Mouse (Mus musculus): Measurements from ENCODE around the gene Ccl17. TPM values are rescaled to one million over a fixed set of nuclear protein-coding genes. Genes with fewer than 3 reads are reported as not detected.
"Not testable (repeated sequence)": the region's sequence is repeated elsewhere in the genome, so short reads cannot be mapped to it uniquely, and the experiment has no call there.

Gene Ccl17
- polyA plus RNA-seq, 1 experiment from 2014 or later: 0.30 TPM

DNA sequence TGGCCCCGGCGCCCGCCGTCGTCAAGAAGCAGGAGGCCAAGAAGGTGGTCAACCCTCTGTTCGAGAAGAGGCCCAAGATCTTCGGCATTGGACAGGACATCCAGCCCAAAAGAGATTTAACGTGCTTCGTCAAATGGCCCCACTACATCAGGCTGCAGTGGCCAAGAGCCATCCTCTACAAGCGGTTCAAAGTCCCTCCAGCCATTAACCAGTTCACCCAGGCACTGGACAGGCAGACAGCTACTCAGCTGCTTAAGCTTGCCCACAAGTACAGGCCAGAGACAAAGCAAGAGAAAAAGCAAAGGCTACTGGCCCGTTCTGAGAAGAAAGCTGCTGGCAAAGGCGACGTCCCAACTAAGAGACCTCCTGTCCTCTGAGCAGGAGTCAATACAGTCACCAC lies 25.5 kb downstream of the Ccl17 start:
- peaks cover 16% of the 10 kb centered on the region for H3K4me1 ChIP-seq (ENCODE audit: control insufficient read depth, insufficient read depth, low read length)
- not testable (repeated sequence) for H3K4me3 ChIP-seq (replicated peaks; ENCODE audit: low read length); ATAC-seq (ENCODE audit: insufficient read depth, low FRiP score); H3K27me3 ChIP-seq (ENCODE audit: control insufficient read depth, insufficient read depth, low read length); H3K27ac ChIP-seq (ENCODE audit: low read length); H3K9ac ChIP-seq (ENCODE audit: low read length); H3K36me3 ChIP-seq (ENCODE audit: control insufficient read depth, insufficient read depth, low read length); H3K9me3 ChIP-seq (replicated peaks; ENCODE audit: control insufficient read depth, low read length); H3K4me2 ChIP-seq (ENCODE audit: low read depth, low read length)
- 95% methylated on average over 13 of the region's 13 CpGs for WGBS

DNA sequence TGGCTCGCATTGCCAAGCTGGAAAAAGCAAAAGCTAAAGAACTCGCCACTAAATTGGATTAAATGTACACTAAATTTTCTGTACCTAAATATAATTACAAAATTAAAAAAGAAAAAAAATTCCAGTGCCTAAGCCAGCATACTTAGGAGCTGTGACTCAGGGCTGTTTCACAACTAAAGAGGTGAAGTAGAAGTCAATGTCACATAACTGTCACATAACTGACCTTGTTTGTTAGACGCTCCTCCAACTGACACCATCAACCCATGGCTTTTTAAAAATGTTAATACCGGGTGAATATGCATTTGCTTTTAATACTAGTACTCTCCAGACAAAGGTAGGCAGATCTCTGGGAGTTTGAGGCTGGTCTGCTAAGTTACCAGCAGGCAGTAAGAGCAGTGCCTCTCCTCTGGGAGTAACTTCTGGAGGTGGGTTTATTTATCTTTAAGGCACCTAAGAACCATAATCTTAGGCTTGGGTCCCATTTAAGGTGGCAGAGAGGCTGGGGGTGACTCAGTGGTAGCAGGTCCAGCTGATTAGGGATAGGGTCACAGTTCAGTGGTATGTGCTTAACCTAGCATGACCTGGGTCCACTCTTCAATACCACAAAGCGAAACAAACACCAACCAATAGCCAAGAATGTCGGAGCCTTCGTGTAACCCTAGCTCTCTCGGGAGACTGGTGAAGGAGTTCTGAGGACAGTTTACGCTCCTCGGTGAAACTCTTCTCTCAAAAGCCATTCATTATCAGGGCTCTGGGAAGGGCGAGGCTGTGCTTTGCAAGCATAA lies 26.4 kb downstream of the Ccl17 start:
- H3K9ac ChIP-seq (ENCODE audit: low read length): peak overlapping the region; percentile 98
- peaks cover 2% of the 10 kb centered on the region; the same call in 1 of the 2 replicates for H3K36me3 ChIP-seq (ENCODE audit: control insufficient read depth, insufficient read depth, low read length)
- no peaks in the 10 kb centered on the region for H3K27me3 ChIP-seq (ENCODE audit: control insufficient read depth, insufficient read depth, low read length)
- H3K4me2 ChIP-seq (ENCODE audit: low read depth, low read length): peak overlapping the region; percentile 90
- peak overlapping the region; percentile 98 for H3K4me3 ChIP-seq (replicated peaks; ENCODE audit: low read length)
- peaks cover 16% of the 10 kb centered on the region for H3K4me1 ChIP-seq (ENCODE audit: control insufficient read depth, insufficient read depth, low read length)
- 52% methylated on average over 11 of the region's 11 CpGs for WGBS
- no peaks in the 10 kb centered on the region for H3K9me3 ChIP-seq (replicated peaks; ENCODE audit: control insufficient read depth, low read length)
- H3K27ac ChIP-seq (ENCODE audit: low read length): no peak overlapping the region
- ATAC-seq (ENCODE audit: insufficient read depth, low FRiP score): no peak

DNA sequence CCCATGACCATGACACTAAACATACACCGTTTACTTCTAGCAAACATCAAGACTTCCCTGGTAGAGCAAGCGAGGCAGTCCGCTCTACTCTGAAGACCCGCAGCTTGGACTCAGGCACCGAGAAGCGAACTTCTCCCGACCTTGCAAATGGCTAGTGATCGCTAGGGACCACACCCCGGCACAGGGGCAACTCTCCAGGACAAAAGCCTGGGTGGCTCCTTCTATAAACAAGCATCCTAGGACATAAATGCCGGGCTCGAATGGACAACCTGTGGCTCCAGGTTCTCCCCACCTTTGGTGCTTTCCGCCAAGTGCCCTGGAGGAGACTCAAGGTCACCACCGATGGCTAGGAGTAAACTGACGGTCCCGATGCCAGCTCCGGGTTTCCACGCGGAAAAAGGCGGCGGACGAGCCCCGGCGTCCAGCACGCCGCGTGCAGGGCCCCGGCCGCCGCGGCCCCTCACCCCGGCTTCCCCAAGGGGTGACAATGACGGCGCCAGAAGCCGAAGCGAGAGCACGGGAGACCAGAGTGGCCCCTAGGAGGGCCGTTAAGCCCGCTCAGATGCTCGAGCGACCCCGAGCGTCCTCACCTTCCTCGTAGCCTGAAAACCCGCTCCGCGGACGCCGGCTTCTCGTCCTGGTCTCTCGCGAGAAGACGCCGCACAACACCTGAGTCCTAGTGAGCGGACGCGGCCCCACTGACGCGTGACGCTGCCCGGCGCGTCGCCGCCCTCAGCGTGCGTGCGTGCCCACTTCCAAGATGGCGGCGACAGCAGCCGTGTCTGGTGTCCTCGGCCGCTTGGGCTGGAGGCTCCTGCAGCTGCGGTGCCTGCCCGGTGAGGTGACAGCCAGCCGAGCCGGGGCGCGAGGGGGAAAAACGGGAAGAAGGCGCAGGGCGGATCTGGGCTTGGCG lies 27.7 kb downstream of the Ccl17 start, which contains the start of the genes Coq9 and Ciapin1:
Coq9 (plus strand) TSS at position 660 of the 913 bp plus-strand sequence.
Ciapin1 (minus strand) TSS at position 697 of the 913 bp plus-strand sequence.
- H3K36me3 ChIP-seq (ENCODE audit: control insufficient read depth, insufficient read depth, low read length): no peaks in the 10 kb centered on the region
- H3K4me2 ChIP-seq (ENCODE audit: low read depth, low read length): peak within 1 kb of the TSS; percentile 90
- no peaks in the 10 kb centered on the region for H3K9me3 ChIP-seq (replicated peaks; ENCODE audit: control insufficient read depth, low read length)
- peak within 1 kb of the TSS; percentile 96 for H3K27ac ChIP-seq (ENCODE audit: low read length)
- H3K4me1 ChIP-seq (ENCODE audit: control insufficient read depth, insufficient read depth, low read length): peaks cover 16% of the 10 kb centered on the region
- WGBS: under 1% methylated on average over 82 of the region's 82 CpGs
- H3K4me3 ChIP-seq (replicated peaks; ENCODE audit: low read length): peak within 1 kb of the TSS; percentile 98
- H3K27me3 ChIP-seq (ENCODE audit: control insufficient read depth, insufficient read depth, low read length): no peaks in the 10 kb centered on the region
- peak; percentile 98 for ATAC-seq (ENCODE audit: insufficient read depth, low FRiP score)
- peak within 1 kb of the TSS; percentile 98 for H3K9ac ChIP-seq (ENCODE audit: low read length)

DNA sequence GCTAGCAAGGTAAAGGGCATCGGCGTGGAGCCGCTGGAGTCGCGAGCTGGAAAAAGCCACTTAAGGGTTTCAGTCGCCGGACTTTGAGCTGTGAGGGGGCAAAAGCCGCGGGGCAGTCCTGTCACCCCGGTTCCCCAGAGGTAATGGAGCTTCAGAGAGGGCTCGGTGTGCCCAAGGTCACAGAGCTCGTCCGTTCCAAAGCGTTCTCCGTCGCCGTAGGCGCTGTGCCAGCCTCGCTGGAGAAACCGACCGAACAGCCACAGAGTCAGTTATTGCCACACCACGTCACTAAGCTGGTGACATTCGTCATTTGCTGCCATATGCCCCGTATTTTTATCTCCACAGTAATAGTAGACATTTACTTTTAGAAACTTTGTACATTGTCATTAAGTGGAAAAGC lies 28.3 kb downstream of the Ccl17 start:
- H3K9me3 ChIP-seq (replicated peaks; ENCODE audit: control insufficient read depth, low read length): no peaks in the 10 kb centered on the region
- peak overlapping the region; percentile 72 for H3K4me2 ChIP-seq (ENCODE audit: low read depth, low read length)
- WGBS: 0% methylated on average over 24 of the region's 24 CpGs
- ATAC-seq (ENCODE audit: insufficient read depth, low FRiP score): peak; percentile 62
- no peaks in the 10 kb centered on the region for H3K27me3 ChIP-seq (ENCODE audit: control insufficient read depth, insufficient read depth, low read length)
- peak overlapping the region; percentile 96 for H3K27ac ChIP-seq (ENCODE audit: low read length)
- no peaks in the 10 kb centered on the region for H3K36me3 ChIP-seq (ENCODE audit: control insufficient read depth, insufficient read depth, low read length)
- H3K4me3 ChIP-seq (replicated peaks; ENCODE audit: low read length): peak overlapping the region; percentile 98
- H3K4me1 ChIP-seq (ENCODE audit: control insufficient read depth, insufficient read depth, low read length): peaks cover 16% of the 10 kb centered on the region
- H3K9ac ChIP-seq (ENCODE audit: low read length): peak overlapping the region; percentile 98

DNA sequence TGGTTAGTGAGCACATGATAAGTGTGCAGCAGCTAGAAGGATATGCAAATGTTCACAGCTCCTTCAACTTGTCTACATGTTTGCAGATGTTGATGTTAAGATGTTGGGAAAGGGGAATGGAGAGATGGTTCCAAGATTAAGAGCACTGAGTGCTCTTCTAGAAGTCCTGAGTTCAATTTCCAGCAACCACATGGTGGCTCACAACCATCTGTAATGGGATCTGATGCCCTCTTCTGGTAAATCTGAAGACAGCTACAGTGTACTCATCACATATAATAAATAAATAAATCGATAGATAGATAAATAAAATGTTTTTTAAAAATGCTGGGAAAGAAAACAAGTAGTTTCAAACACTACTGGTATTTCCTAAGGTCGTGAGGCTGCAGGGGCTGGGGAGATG lies 30.9 kb downstream of the Ccl17 start:
- Histone ChIP-seq H3K9ac (ENCODE audit: low read length) (no peak overlapping the region), H3K9me3 (replicated peaks; ENCODE audit: control insufficient read depth, low read length) (no peaks in the 10 kb centered on the region), H3K27me3 (ENCODE audit: control insufficient read depth, insufficient read depth, low read length) (no peaks in the 10 kb centered on the region), H3K27ac (ENCODE audit: low read length) (no peak overlapping the region), H3K4me2 (ENCODE audit: low read depth, low read length) (no peak overlapping the region), H3K4me3 (replicated peaks; ENCODE audit: low read length) (no peak overlapping the region), H3K4me1 (ENCODE audit: control insufficient read depth, insufficient read depth, low read length) (peaks cover 16% of the 10 kb centered on the region), H3K36me3 (ENCODE audit: control insufficient read depth, insufficient read depth, low read length) (0 out of 2 replicates have a peak, but pooled peaks cover 2% of the 10 kb centered on the region)
- no peak for ATAC-seq (ENCODE audit: insufficient read depth, low FRiP score)
- 44% methylated on average over 2 of the region's 2 CpGs for WGBS

DNA sequence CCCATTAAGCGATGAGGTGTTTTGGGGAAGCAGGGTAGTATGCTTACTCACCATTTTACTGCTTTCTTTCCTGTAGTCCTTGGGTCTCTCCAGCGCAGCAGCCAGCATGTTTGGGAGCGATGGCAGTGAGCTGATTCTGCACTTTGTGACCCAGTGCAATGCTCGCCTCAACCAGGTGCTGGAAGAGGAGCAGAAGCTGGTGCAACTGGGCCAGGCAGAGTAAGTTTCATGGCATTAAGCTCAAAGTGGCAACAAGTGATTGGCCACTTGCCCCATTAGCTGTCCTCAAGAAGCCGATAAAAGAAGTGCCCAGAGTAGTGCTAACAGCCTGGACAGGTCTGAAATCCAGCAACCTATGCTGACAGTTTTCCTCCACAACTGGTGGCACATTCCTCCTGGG lies 39.8 kb downstream of the Ccl17 start:
- WGBS: 89% methylated on average over 5 of the region's 5 CpGs
- Histone ChIP-seq H3K9me3 (replicated peaks; ENCODE audit: control insufficient read depth, low read length) (no peaks in the 10 kb centered on the region), H3K27ac (ENCODE audit: low read length) (no peak overlapping the region), H3K9ac (ENCODE audit: low read length) (no peak overlapping the region), H3K4me2 (ENCODE audit: low read depth, low read length) (no peak overlapping the region), H3K27me3 (ENCODE audit: control insufficient read depth, insufficient read depth, low read length) (no peaks in the 10 kb centered on the region), H3K4me3 (replicated peaks; ENCODE audit: low read length) (no peak overlapping the region), H3K36me3 (ENCODE audit: control insufficient read depth, insufficient read depth, low read length) (peaks cover 23% of the 10 kb centered on the region), H3K4me1 (ENCODE audit: control insufficient read depth, insufficient read depth, low read length) (no peaks in the 10 kb centered on the region)
- ATAC-seq (ENCODE audit: insufficient read depth, low FRiP score): no peak

DNA sequence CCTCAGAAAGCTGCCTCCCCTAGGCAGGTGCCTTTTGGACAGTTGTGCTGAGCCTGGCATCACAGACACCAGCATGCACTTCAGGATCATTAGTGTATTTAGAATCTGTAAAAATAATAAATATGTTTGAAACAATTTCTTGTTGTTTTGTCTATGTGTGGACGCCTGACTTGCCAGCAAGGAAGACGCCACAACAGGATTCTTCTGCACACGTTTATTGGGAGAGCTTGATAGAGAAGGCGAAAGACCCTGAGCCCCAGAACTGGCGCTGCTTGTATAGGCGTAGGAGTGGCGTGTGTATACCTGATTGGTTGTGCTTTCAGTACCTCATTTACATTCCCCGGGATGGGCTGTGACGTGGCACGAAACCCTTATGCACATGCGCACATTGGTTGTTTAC lies 44.5 kb downstream of the Ccl17 start:
- not testable (repeated sequence) for H3K9ac ChIP-seq (ENCODE audit: low read length); ATAC-seq (ENCODE audit: insufficient read depth, low FRiP score); H3K4me1 ChIP-seq (ENCODE audit: control insufficient read depth, insufficient read depth, low read length); H3K4me3 ChIP-seq (replicated peaks; ENCODE audit: low read length); H3K9me3 ChIP-seq (replicated peaks; ENCODE audit: control insufficient read depth, low read length); H3K36me3 ChIP-seq (ENCODE audit: control insufficient read depth, insufficient read depth, low read length); H3K27me3 ChIP-seq (ENCODE audit: control insufficient read depth, insufficient read depth, low read length); H3K27ac ChIP-seq (ENCODE audit: low read length); H3K4me2 ChIP-seq (ENCODE audit: low read depth, low read length)
- WGBS: 88% methylated on average over 11 of the region's 11 CpGs

DNA sequence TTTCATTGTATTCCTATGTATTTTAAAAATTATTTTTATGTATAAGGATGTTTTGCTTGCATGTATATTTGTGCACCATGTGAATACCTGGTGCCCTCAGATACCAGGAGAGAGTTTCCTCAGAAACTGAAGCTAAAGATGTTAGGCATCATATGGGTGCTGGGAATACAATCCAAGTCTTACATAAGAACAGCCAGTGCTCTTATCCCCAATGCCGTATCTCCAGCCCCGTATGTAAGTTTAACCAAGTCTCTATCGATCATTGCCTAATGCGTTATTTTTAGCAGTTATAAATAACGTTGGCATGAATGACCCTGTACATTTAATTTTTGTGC lies 46.7 kb downstream of the Ccl17 start:
- Histone ChIP-seq H3K4me1 (ENCODE audit: control insufficient read depth, insufficient read depth, low read length) (peaks cover 5% of the 10 kb centered on the region), H3K27ac (ENCODE audit: low read length) (no peak overlapping the region), H3K4me2 (ENCODE audit: low read depth, low read length) (peak overlapping the region; percentile 35; the same call in 1 of the 2 replicates), H3K36me3 (ENCODE audit: control insufficient read depth, insufficient read depth, low read length) (no peaks in the 10 kb centered on the region), H3K27me3 (ENCODE audit: control insufficient read depth, insufficient read depth, low read length) (no peaks in the 10 kb centered on the region), H3K4me3 (replicated peaks; ENCODE audit: low read length) (peak overlapping the region; percentile 70), H3K9me3 (replicated peaks; ENCODE audit: control insufficient read depth, low read length) (no peaks in the 10 kb centered on the region), H3K9ac (ENCODE audit: low read length) (no peak overlapping the region)
- WGBS: 28% methylated on average over 5 of the region's 5 CpGs
- peak; percentile 28; the same call in 1 of the 2 replicates for ATAC-seq (ENCODE audit: insufficient read depth, low FRiP score)
